Mouse (Mus musculus): ENCODE results near the gene Esp18. TPM values are rescaled to one million over a fixed set of nuclear protein-coding genes. Genes with fewer than 3 reads are reported as not detected.

Esp18 gene
- not detected in 2 replicates for polyA plus RNA-seq (2012; rRNA removed)

DNA sequence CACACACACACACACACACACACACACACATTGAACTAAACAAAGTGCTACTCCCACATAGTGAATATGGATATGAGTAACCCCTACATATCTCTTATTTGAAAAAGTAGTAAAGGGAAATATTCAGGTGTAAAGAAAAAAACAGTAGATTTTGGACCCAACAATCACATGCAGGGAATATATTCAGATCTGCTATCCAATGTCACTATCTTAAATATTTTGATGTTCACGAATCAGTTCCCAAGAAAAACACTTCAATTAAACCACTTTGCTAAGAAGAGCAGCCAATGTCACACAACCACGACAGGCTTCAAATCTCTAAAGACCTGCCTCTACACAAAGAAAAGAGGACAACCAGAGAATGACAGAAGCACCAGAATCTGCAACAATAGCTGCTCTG lies at the start of gene Esp18:
TSS of gene Esp18 (plus strand) at position 301 of the 400 bp plus-strand sequence.
- DNase-seq: no peak
- H3K4me1 ChIP-seq (ENCODE audit: control insufficient read depth, insufficient read depth, low read length): no peaks in the 10 kb centered on the region
- 64% methylated on average over 2 of the region's 2 CpGs for WGBS
- no peaks in the 10 kb centered on the region for H3K36me3 ChIP-seq (ENCODE audit: control insufficient read depth, insufficient read depth, low read length)
- TF ChIP-seq POLR2A (IDR thresholded peaks at IDR 0.05; ENCODE audit: low read depth, low read length) (no peak), CTCF (conservative IDR thresholded peaks at IDR 0.05; ENCODE audit: insufficient read depth, insufficient read length, low read depth, low read length) (no peak)
- H3K27me3 ChIP-seq (replicated peaks; ENCODE audit: control insufficient read depth, insufficient read depth, low read length): no peaks in the 10 kb centered on the region
- H3K27ac ChIP-seq (ENCODE audit: insufficient read depth, low read depth, low read length): no peak within 1 kb of the TSS
- no peak within 1 kb of the TSS for H3K4me3 ChIP-seq (ENCODE audit: insufficient read depth, low read depth, low read length)

DNA sequence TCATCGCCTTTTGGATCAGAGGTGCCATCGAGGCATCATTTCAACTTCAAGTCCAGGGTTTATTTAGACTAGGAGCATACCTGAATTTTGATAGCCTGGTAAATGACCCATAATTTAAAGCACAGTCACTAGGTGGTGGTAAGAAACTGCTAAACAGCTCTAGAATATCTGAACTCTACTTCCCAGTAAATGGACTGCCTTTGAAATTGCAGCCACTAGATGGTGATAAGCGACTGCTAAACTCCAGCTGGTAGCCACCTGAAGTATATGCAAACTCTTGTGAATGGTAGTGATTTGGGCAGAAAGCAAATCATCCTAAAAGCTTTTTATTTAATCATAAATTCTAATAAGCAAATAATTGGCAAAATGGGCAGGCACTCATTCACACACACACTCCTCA lies 42.8 kb upstream of the Esp18 start:
- no peaks in the 10 kb centered on the region for H3K27me3 ChIP-seq (replicated peaks; ENCODE audit: control insufficient read depth, insufficient read depth, low read length)
- H3K4me3 ChIP-seq (ENCODE audit: insufficient read depth, low read depth, low read length): no peak overlapping the region
- no peak for DNase-seq
- H3K4me1 ChIP-seq (ENCODE audit: control insufficient read depth, insufficient read depth, low read length): no peaks in the 10 kb centered on the region
- no peaks in the 10 kb centered on the region for H3K36me3 ChIP-seq (ENCODE audit: control insufficient read depth, insufficient read depth, low read length)
- WGBS: 58% methylated on average over 3 of the region's 3 CpGs
- no peak overlapping the region for H3K27ac ChIP-seq (ENCODE audit: insufficient read depth, low read depth, low read length)
- TF ChIP-seq CTCF (conservative IDR thresholded peaks at IDR 0.05; ENCODE audit: insufficient read depth, insufficient read length, low read depth, low read length) (no peak), POLR2A (IDR thresholded peaks at IDR 0.05; ENCODE audit: low read depth, low read length) (no peak)

Other genes starting within 250 kb of the Esp18 start
- not detected in 2 replicates for gene Esp16, start 129.8 kb downstream of the Esp18 start, polyA plus RNA-seq (2012; rRNA removed)
- gene Esp15, start 234.6 kb downstream of the Esp18 start, polyA plus RNA-seq (2012; rRNA removed): not detected in 2 replicates

Data from kidney, adult 2 months (tissue).